Mouse (Mus musculus) MEL (cell line): ENCODE measurements around the gene Nos1. TPM values are rescaled to one million over a fixed set of nuclear protein-coding genes. Genes with fewer than 3 reads are reported as not detected.

Experiments
- DNase-seq: peaks from one replicate; pipeline ENCODE4 v3.0.0; 2011; ENCODE audit warnings: low read depth, low spot score
- H3K27ac ChIP-seq: 2 replicates; pipeline ENCODE4 v1.5.1; 2012; ENCODE audit warnings: low read depth, mild to moderate bottlenecking, control low read depth, low read length, moderate library complexity; ENCODE audit not compliant: control insufficient read depth
- H3K27me3 ChIP-seq, 2 experiments: fragments of 150-350 bp in 1 of 2; sonication (generic) in 1 of 2; 2 replicates each; pipeline ENCODE4 v1.6.1; 2012; ENCODE audit warnings: low read length in 2 of 2, mild to moderate bottlenecking in 2 of 2, improper control_type of control experiment in 1 of 2, moderate library complexity in 1 of 2; ENCODE audit not compliant: insufficient read depth in 2 of 2, control insufficient read depth in 1 of 2
- H3K36me3 ChIP-seq, 2 experiments: 2 replicates each; pipeline ENCODE4 v1.6.1; 2012 to 2014; ENCODE audit warnings: low read length in 2 of 2, improper control_type of control experiment in 1 of 2, inconsistent platforms in 1 of 2, mild to moderate bottlenecking in 1 of 2; ENCODE audit not compliant: insufficient read depth in 2 of 2, control insufficient read depth in 1 of 2
- H3K4me1 ChIP-seq, 2 experiments: fragments of 150-350 bp in 1 of 2; sonication (generic) in 1 of 2; 2 replicates each; pipeline ENCODE4 v1.6.1; 2012; ENCODE audit warnings: low read length in 2 of 2, improper control_type of control experiment in 1 of 2, mild to moderate bottlenecking in 1 of 2; ENCODE audit not compliant: insufficient read depth in 2 of 2, control insufficient read depth in 1 of 2
- H3K4me3 ChIP-seq, 2 experiments: fragments of 150-350 bp in 1 of 2; sonication (generic) in 1 of 2; 2 replicates each; pipeline ENCODE4 v1.5.1; 2012; ENCODE audit warnings: low read depth in 2 of 2, low read length in 2 of 2, mild to moderate bottlenecking in 2 of 2, moderate library complexity in 2 of 2, control low read depth in 1 of 2, improper control_type of control experiment in 1 of 2; ENCODE audit not compliant: control insufficient read depth in 1 of 2, insufficient read depth in 1 of 2
- H3K79me2 ChIP-seq: 2 replicates; pipeline ENCODE4 v1.6.1; 2012; ENCODE audit warnings: mild to moderate bottlenecking, low read length, moderate library complexity; ENCODE audit not compliant: control insufficient read depth, poor library complexity, insufficient read depth
- H3K9ac ChIP-seq: 2 replicates; pipeline ENCODE4 v1.6.1; 2012; ENCODE audit warnings: low read depth, mild to moderate bottlenecking, control low read depth, low read length, moderate library complexity; ENCODE audit not compliant: control insufficient read depth, poor library complexity, severe bottlenecking
- H3K9me3 ChIP-seq: fragments of 150-350 bp; sonication (generic); replicated peaks from 2 replicates; pipeline ENCODE4 v1.6.1; 2012; ENCODE audit warnings: mild to moderate bottlenecking, low read length, improper control_type of control experiment, moderate library complexity; ENCODE audit not compliant: insufficient read depth
- BHLHE40 ChIP-seq: IDR thresholded peaks from 2 replicates; pipeline ENCODE4 v1.6.1; 2012; ENCODE audit warnings: low read depth, mild to moderate bottlenecking, inconsistent platforms, low read length, improper control_type of control experiment, borderline replicate concordance
- CHD2 ChIP-seq: IDR thresholded peaks from 2 replicates; pipeline ENCODE4 v1.6.1; 2011; ENCODE audit warnings: low read length, improper control_type of control experiment
- CTCF ChIP-seq, 3 experiments: IDR thresholded peaks in 2 of 3; conservative IDR thresholded peaks in 1 of 3; 2 replicates each; pipeline ENCODE4 v1.5.1; 2011 to 2012; ENCODE audit warnings: low read length in 3 of 3, low read depth in 2 of 3, mild to moderate bottlenecking in 2 of 3, improper control_type of control experiment in 1 of 3, inconsistent platforms in 1 of 3, mixed read lengths in 1 of 3, moderate library complexity in 1 of 3; ENCODE audit not compliant: control insufficient read depth in 1 of 3, insufficient read depth in 1 of 3, poor library complexity in 1 of 3, severe bottlenecking in 1 of 3
- E2F4 ChIP-seq: IDR thresholded peaks from 2 replicates; pipeline ENCODE4 v1.6.1; 2011; ENCODE audit warnings: low read depth, low read length, improper control_type of control experiment, borderline replicate concordance
- ELF1 ChIP-seq: IDR thresholded peaks from 2 replicates; pipeline ENCODE4 v1.6.1; 2014; ENCODE audit warnings: low read depth, mild to moderate bottlenecking, inconsistent platforms, low read length, improper control_type of control experiment, moderate library complexity
- EP300 ChIP-seq, 2 experiments: IDR thresholded peaks; 2 replicates each; pipeline ENCODE4 v1.6.1; 2011; ENCODE audit warnings: improper control_type of control experiment in 2 of 2, low read length in 2 of 2, low read depth in 1 of 2, mild to moderate bottlenecking in 1 of 2
- ETS1 ChIP-seq: IDR thresholded peaks from 2 replicates; pipeline ENCODE4 v1.6.1; 2012; ENCODE audit warnings: low read depth, mild to moderate bottlenecking, inconsistent platforms, low read length, improper control_type of control experiment, moderate library complexity
- GABPA ChIP-seq: IDR thresholded peaks from 2 replicates; pipeline ENCODE4 v1.6.1; 2012; ENCODE audit warnings: low read depth, mild to moderate bottlenecking, inconsistent platforms, low read length, improper control_type of control experiment, moderate library complexity
- GATA1 ChIP-seq: IDR thresholded peaks from 2 replicates; pipeline ENCODE4 v1.6.1; 2011; ENCODE audit warnings: low read depth, low read length, improper control_type of control experiment
- HCFC1 ChIP-seq: IDR thresholded peaks from 2 replicates; pipeline ENCODE4 v1.6.1; 2012; ENCODE audit warnings: low read depth, mild to moderate bottlenecking, inconsistent platforms, low read length, improper control_type of control experiment, moderate library complexity
- JUND ChIP-seq: IDR thresholded peaks from 2 replicates; pipeline ENCODE4 v1.6.1; 2011; ENCODE audit warnings: low read depth, mild to moderate bottlenecking, improper control_type of control experiment, low read length
- KAT2A ChIP-seq: conservative IDR thresholded peaks from 2 replicates; pipeline ENCODE4 v1.6.1; 2012; ENCODE audit warnings: low read depth, low read length, improper control_type of control experiment, inconsistent platforms
- MAFK ChIP-seq: IDR thresholded peaks from 2 replicates; pipeline ENCODE4 v1.6.1; 2011; ENCODE audit warnings: low read depth, mild to moderate bottlenecking, low read length, improper control_type of control experiment, borderline replicate concordance
- MAZ ChIP-seq: IDR thresholded peaks from 2 replicates; pipeline ENCODE4 v1.6.1; 2012; ENCODE audit warnings: low read depth, mild to moderate bottlenecking, inconsistent platforms, low read length, improper control_type of control experiment
- MEF2A ChIP-seq: IDR thresholded peaks from 2 replicates; pipeline ENCODE4 v1.6.1; 2014; ENCODE audit warnings: low read depth, mild to moderate bottlenecking, inconsistent platforms, low read length, improper control_type of control experiment; ENCODE audit not compliant: poor library complexity, insufficient replicate concordance, severe bottlenecking; ENCODE audit errors: extremely low read depth
- MXI1 ChIP-seq: IDR thresholded peaks from 2 replicates; pipeline ENCODE4 v1.6.1; 2011; ENCODE audit warnings: mild to moderate bottlenecking, low read depth, low read length, improper control_type of control experiment
- MYB ChIP-seq: IDR thresholded peaks from 2 replicates; pipeline ENCODE4 v1.6.1; 2011; ENCODE audit warnings: mild to moderate bottlenecking, low read depth, low read length, improper control_type of control experiment
- MYC ChIP-seq: IDR thresholded peaks from 2 replicates; pipeline ENCODE4 v1.6.1; 2011; ENCODE audit warnings: low read depth, mild to moderate bottlenecking, low read length, improper control_type of control experiment, moderate library complexity
- NRF1 ChIP-seq: IDR thresholded peaks from 2 replicates; pipeline ENCODE4 v1.6.1; 2014; ENCODE audit warnings: low read depth, mild to moderate bottlenecking, inconsistent platforms, low read length, improper control_type of control experiment, moderate library complexity; ENCODE audit not compliant: poor library complexity, insufficient read depth, severe bottlenecking
- POLR2A ChIP-seq, 2 experiments: IDR thresholded peaks; 2 replicates each; pipeline ENCODE4 v1.6.1; 2011 to 2012; ENCODE audit warnings: low read length in 2 of 2, mild to moderate bottlenecking in 2 of 2, control low read depth in 1 of 2, improper control_type of control experiment in 1 of 2, low read depth in 1 of 2, moderate library complexity in 1 of 2; ENCODE audit not compliant: control insufficient read depth in 1 of 2, insufficient read depth in 1 of 2, poor library complexity in 1 of 2
- POLR2AphosphoS5 ChIP-seq: IDR thresholded peaks from 2 replicates; pipeline ENCODE4 v1.6.1; 2012; ENCODE audit warnings: low read depth, borderline replicate concordance, mild to moderate bottlenecking, inconsistent platforms, low read length, moderate library complexity, mixed read lengths
- RAD21 ChIP-seq: IDR thresholded peaks from 2 replicates; pipeline ENCODE4 v1.6.1; 2011; ENCODE audit warnings: mild to moderate bottlenecking, low read depth, low read length, improper control_type of control experiment
- SIN3A ChIP-seq: IDR thresholded peaks from 2 replicates; pipeline ENCODE4 v1.6.1; 2012; ENCODE audit warnings: low read length, improper control_type of control experiment, inconsistent platforms
- SMC3 ChIP-seq: IDR thresholded peaks from 2 replicates; pipeline ENCODE4 v1.6.1; 2011; ENCODE audit warnings: low read depth, low read length, improper control_type of control experiment
- TAL1 ChIP-seq: IDR thresholded peaks from 2 replicates; pipeline ENCODE4 v1.6.1; 2012; ENCODE audit warnings: mild to moderate bottlenecking, inconsistent platforms, low read length, moderate library complexity, mixed read lengths
- TBP ChIP-seq: IDR thresholded peaks from 2 replicates; pipeline ENCODE4 v1.8.0; 2011; ENCODE audit warnings: low read depth, low read length, improper control_type of control experiment
- TCF12 ChIP-seq: IDR thresholded peaks from 2 replicates; pipeline ENCODE4 v1.6.1; 2014; ENCODE audit warnings: low read depth, mild to moderate bottlenecking, inconsistent platforms, low read length, improper control_type of control experiment, moderate library complexity
- USF1 ChIP-seq: IDR thresholded peaks from 2 replicates; pipeline ENCODE4 v1.6.1; 2014; ENCODE audit warnings: low read depth, mild to moderate bottlenecking, inconsistent platforms, low read length, improper control_type of control experiment, moderate library complexity
- USF2 ChIP-seq, 2 experiments: IDR thresholded peaks; 2 replicates each; pipeline ENCODE4 v1.6.1; 2011 to 2012; ENCODE audit warnings: improper control_type of control experiment in 2 of 2, low read length in 2 of 2, borderline replicate concordance in 1 of 2, inconsistent platforms in 1 of 2, low read depth in 1 of 2, mild to moderate bottlenecking in 1 of 2; ENCODE audit not compliant: insufficient read depth in 1 of 2
- ZC3H11A ChIP-seq: IDR thresholded peaks from 2 replicates; pipeline ENCODE4 v1.6.1; 2012; ENCODE audit warnings: low read depth, mild to moderate bottlenecking, inconsistent platforms, low read length, improper control_type of control experiment
- polyA plus RNA-seq, 2 experiments: library from polyadenylated mRNA; stranded (reverse) in 1 of 2; unstranded in 1 of 2; fragments of >175 nt in 1 of 2; fragments of >200 nt in 1 of 2; gene quantifications; 2 replicates each; pipeline versions ENCODE4 v1.2.1 to v1.2.4; 2012; ENCODE audit warnings: low replicate concordance in 2 of 2, low read depth in 1 of 2; ENCODE audit not compliant: insufficient read length in 2 of 2, insufficient read depth in 1 of 2, missing spikeins in 1 of 2
- total RNA-seq: library from RNA; depleted of rRNA; stranded (reverse); fragments of 300-350 nt; gene quantifications from 2 replicates; pipeline ENCODE4 v1.2.3, GENCODE M21; 2012

The Nos1 gene
- total and polyA plus RNA-seq, 3 experiments = 0.35 to 1.5 TPM; not detected in 1

DNA sequence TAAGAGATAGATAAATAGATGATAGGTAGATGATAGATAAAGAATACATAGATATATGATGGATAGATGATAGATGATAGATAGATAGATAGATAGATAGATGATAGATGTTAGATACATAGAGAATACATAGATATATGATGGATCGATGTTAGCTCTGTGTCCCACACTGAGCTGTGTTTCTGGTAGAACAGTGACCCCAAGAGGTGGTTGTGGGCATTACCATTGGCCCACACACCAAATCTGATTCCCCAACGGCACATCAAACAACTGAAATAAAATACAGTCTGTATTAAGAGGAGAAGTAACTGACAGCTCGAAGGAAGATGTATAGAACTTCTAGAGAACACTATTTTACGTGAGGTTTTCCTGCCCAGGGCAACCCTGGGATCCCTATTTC lies 165.8 kb downstream of the Nos1 start:
- H3K27me3 ChIP-seq = no peaks in the 10 kb centered on the region
- peak; percentile 29 for DNase-seq
- TF ChIP-seq ETS1 (no peak), JUND (no peak), SIN3A (no peak), RAD21 (peak; percentile 66), ZC3H11A (peak; percentile 8; the same call in 1 of the 2 replicates), GABPA (no peak), MEF2A (no peak), MAZ (no peak), HCFC1 (no peak), TCF12 (no peak), CHD2 (no peak), CTCF (IDR thresholded peaks at IDR 0.05 in 2 of 3, conservative IDR thresholded peaks at IDR 0.05 in 1 of 3; ENCODE audit: control insufficient read depth in 1 of 3, insufficient read depth in 1 of 3, low read depth in 2 of 3, low read length in 3 of 3, poor library complexity in 1 of 3, severe bottlenecking in 1 of 3) (peak; percentile 54 to 84 (median 67)), TAL1 (no peak), SMC3 (peak; percentile 43), MAFK (no peak), GATA1 (no peak), EP300 (IDR thresholded peaks at IDR 0.05; ENCODE audit: low read depth in 1 of 2, low read length in 2 of 2) (no peak), E2F4 (no peak), MXI1 (no peak), ELF1 (no peak), MYC (no peak), MYB (no peak), BHLHE40 (no peak), POLR2AphosphoS5 (no peak), USF2 (IDR thresholded peaks at IDR 0.05; ENCODE audit: borderline replicate concordance in 1 of 2, insufficient read depth in 1 of 2, low read depth in 1 of 2, low read length in 2 of 2) (no peak), POLR2A (IDR thresholded peaks at IDR 0.05; ENCODE audit: control insufficient read depth in 1 of 2, insufficient read depth in 1 of 2, low read depth in 1 of 2, low read length in 2 of 2, poor library complexity in 1 of 2) (no peak), NRF1 (no peak), TBP (no peak), USF1 (no peak), KAT2A (no peak)
- TF ChIP-seq, all 39 proteins: peak for 4
- no peaks in the 10 kb centered on the region for H3K4me1 ChIP-seq
- H3K79me2 ChIP-seq = no peaks in the 10 kb centered on the region; the same call in 1 of the 2 replicates
- no peak overlapping the region for H3K9ac ChIP-seq
- no peak overlapping the region for H3K27ac ChIP-seq
- H3K4me3 ChIP-seq = no peak overlapping the region
- H3K9me3 ChIP-seq = no peaks in the 10 kb centered on the region
- no peaks in the 10 kb centered on the region for H3K36me3 ChIP-seq
